Mouse (Mus musculus) megakaryocyte-erythroid progenitor cell, adult 5-6 weeks (primary cell): ENCODE measurements around the gene Lypd6. TPM values are rescaled to one million over a fixed set of nuclear protein-coding genes. Genes with fewer than 3 reads are reported as not detected.

ENCODE experiments used
- ATAC-seq: replicated peaks from 2 replicates; pipeline ENCODE4 v1.8.0; 2016; ENCODE audit warnings: mild to moderate bottlenecking, inconsistent platforms; ENCODE audit not compliant: severe bottlenecking, poor library complexity, low FRiP score, low TSS enrichment
- total RNA-seq, 2 experiments: library from RNA; stranded (forward) in 1 of 2; stranded (reverse) in 1 of 2; fragments of 200-1000, 215-1000 nt in 1 of 2; fragments of >200 nt in 1 of 2; fragmentation: Nextera tagmentation in 1 of 2; gene quantifications; 2 replicates each; pipeline ENCODE4 v1.2.3; 2014 to 2017

Lypd6 gene
- total RNA-seq, 2 experiments from 2014 or later, result not detected

DNA sequence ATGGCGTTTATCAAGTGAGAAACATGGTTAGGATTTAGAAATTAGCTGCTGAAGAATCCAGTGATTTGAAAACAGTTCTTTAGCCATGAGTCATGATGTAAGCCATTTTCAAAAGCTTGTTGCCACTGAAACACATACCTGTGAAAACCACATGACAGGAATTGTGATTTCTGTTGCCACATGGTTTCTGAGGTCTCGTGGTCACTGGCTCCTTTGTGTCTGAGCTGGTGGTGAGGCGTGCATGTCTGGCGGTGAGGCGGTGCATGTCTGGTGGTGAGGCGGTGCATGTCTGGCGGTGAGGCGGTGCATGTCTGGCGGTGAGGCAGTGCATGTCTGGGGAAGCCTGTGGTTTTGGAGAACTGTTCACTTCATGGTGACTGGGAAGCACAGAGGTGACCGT, 89.8 kb downstream of the Lypd6 start:
- ATAC-seq, result no peak

DNA sequence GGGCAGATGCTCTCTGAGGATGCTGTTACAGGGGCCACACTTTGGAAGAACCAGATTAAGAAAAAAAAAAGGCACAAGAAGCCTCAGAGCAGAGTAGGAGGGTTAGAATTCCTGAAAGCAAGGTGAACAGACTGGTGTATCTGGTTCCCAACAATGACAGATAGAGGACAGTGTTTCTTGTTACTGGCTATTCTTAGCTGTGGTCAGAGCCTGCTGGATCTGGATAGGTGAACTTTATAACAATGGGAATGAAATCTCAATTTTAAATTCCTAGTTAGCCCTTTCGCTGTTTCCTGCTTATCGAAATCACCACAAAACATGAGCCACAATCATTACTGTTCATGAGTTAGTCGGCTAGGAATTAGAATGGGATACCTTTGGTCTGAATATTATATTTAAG, 93.8 kb downstream of the Lypd6 start:
- ATAC-seq, result no peak

DNA sequence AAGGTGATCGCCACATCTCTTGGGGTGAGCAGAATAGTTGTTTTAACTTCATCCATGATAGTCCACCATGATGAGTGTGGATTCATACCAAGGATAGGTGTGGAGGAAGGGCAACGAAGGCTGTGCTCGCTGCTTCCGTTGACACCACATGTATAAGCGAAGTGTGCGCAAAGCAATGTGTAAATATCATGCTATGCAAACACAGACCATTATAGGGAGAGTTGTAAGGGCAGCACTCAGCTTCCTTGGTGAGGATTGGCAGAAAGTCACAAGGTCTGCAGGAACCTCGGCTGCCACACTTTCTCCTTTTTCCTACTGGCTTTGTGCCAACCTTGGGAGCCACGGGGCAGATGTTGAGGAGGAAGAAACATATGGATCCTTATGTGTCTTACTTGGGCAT, 97.4 kb downstream of the Lypd6 start:
- no peak for ATAC-seq

DNA sequence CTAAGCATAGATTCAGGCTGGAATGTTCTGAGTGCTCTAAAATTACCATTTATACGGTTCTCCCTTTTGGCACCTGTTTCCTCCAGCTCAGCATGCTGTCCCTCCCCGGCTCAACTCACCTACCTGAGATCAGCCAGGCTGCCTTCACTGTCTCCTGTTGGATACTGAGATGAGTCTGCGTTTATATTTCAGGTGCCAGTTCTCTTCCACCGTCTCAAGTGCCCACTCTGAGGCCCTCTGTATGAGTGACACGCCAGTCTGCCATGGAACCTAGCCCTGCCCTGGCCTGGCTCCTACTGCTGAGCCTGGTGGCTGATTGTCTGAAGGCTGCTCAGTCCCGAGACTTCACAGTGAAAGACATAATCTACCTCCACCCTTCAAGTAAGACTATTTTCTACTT, 99.0 kb downstream of the Lypd6 start:
- ATAC-seq, result no peak

DNA sequence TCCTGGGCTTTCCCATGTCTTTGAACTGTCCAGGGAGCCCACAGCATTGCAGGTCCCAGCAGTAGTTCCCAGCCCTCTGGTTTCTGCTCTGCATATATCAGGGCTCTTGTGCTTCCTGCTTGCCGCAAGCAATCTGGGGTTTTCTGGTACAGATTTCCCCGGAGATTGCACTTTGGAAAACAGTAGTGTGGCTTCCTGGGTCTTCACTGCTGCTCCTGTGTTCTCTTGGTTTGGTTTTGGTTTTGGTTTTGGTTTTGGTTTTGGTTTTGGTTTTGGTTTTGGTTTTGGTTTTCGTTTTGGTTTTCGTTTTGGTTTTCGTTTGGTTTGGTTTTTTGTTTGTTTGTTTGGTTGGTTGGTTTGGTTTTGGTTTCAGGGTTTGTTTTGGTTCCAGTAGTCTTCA, 99.9 kb downstream of the Lypd6 start:
- ATAC-seq, result no peak

DNA sequence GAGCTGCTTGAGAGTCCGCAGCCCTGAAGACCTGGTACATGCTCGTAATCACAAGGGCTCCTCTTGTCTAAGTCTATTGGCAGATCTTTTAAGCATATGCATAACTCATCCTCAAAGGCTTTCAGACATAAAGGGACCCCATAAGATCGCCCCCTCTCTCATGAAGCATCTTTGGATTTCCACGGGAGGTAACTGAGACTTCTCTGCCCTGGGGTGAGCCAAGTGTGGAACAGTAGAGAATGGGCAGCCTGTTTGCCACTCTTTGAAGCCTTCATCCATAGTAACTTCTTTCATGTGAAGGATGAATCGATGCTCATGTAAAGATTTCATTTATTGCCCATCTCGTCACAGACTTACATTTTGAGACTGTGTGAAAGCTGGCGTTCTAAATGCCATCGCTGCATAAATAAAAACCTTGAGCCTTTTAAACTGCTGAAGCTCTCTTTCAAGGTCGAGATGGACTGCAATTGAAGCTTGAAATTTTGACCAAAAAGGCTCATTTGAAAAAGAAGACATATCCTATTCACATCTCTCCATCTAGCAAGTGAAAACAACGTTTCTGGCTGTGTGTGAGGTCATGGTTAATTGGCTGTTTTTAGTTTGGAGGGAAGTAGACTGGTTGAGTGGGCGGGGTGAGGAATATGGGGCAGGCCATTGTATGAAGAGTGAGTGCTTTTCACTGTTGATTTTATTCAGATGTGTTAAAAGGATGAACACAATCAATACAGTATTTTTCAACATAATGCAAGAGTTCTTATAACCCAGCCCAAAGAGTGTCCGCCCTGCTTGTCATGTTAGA, 107.7 kb downstream of the Lypd6 start:
- no peak for ATAC-seq

DNA sequence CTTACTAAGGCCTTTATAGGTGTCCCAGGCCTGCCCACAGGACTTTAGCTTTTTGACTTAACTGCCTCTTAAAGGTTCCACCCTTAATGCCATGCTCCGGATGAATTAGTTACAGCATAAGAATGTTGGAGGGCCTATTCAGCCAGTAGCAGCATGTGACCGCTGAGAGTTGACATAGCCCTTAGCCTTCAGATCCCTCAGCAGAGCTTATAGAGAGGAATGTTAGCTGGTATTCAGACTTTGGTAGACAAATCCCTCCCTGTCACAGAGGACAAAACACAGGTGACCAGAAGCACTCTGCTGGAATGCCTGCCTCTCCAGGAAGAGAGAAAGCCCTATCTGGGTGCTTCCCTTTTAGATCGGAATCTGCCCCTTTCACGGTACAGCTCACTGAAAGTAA, 109.5 kb downstream of the Lypd6 start:
- no peak for ATAC-seq

DNA sequence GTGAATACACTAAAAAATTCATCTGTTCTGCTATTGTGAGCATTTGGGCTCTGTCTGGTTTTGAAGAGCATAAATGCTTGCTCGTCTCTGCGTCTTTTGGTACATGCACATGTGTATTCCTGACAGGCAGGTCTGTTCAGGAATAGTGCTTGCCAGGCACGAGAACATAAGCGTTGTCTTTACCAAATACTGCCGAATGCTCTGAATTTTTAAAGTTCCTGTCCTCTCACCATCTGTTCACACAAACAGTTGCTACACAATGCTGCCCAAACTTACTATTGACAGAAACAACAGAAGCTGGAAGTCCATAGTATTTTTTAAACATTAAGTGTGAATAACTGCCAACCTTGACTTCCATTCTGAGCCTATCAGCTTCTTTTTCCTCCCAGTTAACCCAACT, 112.9 kb downstream of the Lypd6 start:
- ATAC-seq, result no peak

DNA sequence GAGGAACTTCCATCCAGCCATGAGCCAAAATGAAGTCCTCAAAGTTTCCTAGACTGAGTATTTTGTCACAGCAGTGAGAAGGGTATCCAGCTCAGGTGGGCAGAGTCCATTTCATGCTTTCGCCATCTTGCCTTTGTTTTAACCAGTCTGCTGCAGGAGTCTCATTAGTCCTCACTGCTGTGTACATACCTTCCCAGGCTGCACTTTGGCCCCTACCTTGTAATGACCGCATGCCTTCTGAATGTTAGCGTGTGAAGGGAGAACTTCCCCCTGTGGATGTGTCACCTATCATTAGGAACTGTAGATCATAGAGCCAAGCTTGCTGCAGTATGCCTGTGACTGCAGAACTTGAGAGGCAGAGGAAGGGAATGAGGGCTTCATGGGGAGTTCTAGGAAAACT, 114.2 kb downstream of the Lypd6 start:
- no peak for ATAC-seq

DNA sequence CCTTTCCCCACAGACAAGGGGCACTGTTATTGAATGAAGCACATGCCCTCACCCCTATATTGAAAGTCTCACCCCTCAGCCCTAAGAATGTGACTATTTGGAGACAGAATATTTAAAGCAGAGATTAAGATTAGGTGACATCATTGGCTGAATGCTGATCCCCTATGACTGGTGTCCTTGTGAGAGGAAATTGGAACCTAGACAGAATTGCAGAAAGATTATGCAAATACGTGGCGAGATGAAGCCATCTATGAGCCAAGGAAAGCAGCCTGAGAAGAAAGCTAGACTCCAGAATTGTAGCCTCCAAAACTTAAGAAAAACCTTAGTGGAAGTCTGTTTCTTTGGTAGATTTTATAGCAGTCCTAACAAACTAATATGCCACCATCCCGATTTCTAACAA, 115.1 kb downstream of the Lypd6 start:
- no peak for ATAC-seq

DNA sequence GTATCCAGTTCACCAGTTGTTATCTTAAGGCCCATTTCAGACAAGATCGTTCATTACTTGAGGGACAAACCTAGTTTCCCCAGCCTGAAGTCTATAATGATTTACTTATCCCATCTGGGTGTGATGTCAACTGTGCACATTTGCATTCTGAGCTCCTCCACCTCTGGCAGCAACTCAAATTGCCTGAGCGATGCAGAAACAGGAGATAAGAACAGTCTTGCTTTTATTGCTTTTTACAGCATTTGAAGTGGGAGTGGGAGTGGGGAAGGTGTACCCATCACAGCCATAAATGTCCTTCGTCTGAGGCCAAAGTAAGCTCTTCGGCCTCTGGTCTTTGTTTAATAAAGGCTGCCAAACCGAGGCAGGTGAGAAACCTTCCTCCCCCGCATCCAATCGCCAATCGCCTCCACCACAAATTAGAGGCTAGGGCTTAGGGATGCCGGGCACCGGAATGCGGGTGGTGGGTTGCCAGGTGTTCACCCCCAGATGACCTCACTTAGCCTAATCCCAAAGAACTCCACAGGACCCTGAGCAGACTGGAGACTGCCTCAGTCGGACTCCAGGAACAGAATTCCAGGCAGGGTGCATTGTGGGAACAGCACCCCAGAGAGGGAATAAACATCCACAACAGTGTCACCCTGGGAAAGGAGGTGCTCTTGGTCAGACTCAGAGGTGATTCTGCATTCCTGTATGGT, 120.6 kb downstream of the Lypd6 start:
- ATAC-seq, result no peak

DNA sequence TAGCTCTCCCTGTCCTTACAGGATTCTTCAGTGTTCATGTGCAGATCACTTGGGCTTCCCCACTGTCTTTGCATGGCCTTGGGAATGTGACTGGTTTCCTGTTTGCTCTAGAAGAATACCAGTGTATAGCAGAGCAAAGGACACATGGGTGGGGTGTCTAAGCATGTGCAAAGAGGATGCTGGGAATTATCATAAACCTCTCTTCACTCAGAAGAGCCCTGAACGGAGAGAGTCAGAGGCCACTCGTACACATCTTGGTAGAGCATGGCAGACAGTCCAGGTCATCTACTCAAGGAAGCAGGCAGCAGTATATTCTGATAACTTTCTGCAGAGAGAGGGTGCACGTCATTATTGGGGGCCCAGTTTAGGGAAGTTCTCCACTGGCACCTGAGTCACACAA, 122.6 kb downstream of the Lypd6 start:
- no peak for ATAC-seq

DNA sequence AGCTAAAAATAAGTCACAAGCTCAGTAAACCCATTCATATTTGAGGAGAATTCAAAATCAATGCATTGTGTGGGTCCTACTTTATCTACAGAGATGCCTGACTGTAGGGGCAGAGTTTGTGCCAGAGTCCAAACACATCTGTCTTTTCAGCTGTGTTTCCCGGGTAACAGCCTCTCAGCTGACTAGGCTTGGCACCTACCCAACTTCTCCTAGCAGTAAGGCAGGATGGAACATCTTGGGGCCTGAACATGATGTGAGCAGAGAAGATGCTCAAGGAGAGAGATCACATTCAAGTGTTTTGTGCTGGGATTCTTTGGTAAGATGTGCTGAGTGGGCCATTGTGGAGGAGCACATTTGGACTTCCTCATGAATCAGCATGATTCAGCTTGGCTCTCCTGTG, 130.5 kb downstream of the Lypd6 start:
- no peak for ATAC-seq

DNA sequence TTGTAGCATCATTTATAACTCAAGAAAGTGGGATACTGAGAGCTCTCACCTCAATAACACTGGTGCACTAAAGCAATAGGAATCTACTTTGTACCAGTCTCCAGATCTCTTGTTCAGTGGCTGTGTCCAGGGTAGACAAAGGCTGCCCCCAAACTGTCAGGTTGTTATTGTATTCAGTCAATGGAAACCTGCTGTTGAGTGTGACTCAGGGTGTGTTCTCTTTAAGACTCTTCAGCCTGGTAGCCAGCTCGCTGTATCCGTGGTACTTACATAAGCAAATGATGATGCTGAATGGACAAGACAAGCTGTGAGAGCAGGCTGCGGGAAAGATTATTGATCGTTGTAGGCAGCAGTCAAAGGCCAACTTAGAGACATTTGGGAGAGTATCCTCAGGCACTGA, 131.6 kb downstream of the Lypd6 start:
- ATAC-seq, result no peak

DNA sequence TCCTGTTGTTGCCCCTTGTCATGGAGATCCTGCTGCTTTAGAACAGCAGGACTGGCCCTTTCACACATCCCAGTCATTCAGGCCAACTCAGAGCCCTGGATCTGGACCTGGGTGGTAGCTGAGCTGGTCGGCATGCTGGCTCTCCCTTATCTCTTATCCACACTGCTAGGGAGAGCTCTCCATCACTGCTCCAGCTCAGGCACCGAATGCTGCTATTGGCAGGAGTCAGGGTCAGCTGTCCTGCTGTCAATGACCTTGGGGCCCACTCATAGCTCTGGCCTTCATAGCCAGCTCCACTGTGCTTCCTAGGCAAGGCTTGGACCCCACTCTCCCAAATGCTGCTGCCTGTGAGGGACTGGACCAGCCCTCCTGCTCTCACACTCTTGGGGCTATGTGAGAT, 134.3 kb downstream of the Lypd6 start:
- ATAC-seq, result no peak; the same call in 1 of the 2 replicates

DNA sequence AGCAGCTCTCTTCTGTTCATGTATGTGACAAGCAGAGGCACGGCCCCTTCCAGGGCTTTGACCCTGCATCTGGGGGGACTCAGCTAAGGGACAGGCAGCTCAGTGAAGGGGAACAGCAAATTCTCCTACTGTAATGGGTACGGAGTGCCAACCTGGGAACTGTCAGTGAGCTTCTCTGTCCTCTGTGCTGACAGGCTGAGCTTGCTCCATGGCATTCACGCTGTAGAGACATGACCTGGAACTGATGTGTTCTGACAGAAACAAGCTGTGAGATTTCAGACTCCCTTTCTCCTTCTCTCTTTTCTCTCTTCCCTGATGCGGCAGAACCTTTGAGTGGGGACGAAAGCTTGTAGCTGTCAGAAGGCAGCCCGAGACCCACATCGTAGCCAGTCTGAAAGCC, 154.3 kb downstream of the Lypd6 start:
- ATAC-seq, result no peak

DNA sequence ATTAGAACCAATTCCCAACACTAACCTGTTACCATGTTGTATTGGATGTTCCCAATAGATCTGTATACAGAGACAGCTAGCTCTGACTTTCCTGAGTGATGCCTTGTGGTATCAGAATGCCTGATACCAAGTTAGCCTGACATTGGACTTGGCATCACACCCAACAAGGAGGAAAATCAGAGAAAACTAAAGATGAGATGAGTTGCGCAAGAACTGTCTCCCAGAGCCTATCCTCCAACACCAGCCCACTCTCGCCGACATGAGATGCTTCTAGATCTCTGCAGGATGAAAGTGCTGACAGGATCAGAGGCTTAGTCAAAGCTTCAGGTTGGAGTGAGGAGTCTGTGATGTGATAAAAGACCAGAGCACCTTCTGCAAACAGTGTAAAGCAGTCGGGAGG, 158.8 kb downstream of the Lypd6 start:
- ATAC-seq, result no peak

DNA sequence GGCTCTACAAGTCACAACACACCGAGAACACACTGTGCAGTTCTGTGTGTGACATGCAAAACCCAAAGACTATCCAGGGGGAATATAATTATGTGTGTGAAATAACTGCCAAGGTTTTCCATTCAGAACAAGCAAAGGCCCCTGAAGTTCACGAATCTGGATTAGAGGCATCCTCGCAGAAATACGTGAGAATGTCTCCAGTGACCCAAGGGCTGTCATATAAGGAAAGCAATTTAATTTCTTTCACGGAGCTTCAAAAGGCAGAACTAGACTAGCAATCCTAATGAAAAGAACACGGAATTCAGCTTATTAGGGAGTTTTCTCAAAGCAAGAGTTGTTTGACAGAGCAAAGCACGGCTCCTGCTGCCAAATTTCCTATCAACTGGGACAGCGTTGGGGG, 167.3 kb downstream of the Lypd6 start:
- no peak for ATAC-seq
